Mouse (Mus musculus) right cerebral cortex, postnatal 10 days (tissue): ENCODE results near the gene Nav2.

Source experiments
- DNase-seq, 2 experiments: peaks; one replicate each; pipeline ENCODE4 v3.0.0; 2021; ENCODE audit warnings: low spot score in 2 of 2

Gene Nav2

DNA sequence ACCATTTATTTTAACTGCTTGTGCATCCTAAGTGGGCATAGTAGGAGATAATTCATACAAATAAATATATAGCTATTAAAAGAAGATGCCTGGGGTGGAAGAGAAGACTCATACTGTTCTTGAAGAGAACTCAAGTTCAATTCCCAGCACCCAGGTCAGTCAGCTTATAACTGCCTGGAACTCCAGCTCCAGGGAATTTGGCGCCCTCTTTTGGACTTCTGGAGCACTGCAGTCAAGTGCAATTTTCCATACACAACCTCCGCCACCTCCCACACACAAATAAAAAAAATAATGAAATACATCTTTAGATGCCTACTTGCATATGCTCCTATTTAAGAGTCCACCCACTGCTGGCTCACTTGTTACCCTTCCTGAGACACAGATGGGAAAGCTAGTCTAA is 416.1 kb downstream of the Nav2 start:
- no peak for DNase-seq

DNA sequence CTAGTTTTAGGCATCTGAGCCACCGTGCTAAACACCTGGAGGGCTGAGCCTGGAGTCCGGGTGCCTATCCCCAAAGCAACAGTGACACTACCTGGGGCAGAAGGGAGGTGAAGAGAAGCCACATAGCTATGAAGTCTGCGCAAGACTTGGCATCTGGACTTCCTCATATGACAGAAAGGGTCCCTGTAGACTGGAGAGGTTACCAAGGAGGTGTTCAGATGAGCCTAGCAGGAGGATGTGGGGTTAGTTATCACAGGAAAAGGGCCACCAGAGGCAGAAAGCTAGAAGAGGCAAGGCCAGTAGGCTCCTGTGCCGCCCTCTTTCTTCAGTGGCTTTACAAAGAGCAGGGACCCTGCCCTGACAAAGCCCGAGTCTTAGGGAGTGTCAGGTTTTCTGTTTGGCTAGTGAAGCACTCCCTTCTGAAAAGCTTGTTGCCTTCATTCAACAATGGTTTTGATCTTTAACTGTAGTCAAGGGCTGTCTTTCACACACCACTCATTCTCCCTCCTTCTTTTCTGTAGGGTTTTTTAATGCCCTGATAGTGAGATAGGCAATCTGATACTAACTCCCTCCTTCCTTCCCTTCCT is 417.7 kb downstream of the Nav2 start:
- no peak for DNase-seq

DNA sequence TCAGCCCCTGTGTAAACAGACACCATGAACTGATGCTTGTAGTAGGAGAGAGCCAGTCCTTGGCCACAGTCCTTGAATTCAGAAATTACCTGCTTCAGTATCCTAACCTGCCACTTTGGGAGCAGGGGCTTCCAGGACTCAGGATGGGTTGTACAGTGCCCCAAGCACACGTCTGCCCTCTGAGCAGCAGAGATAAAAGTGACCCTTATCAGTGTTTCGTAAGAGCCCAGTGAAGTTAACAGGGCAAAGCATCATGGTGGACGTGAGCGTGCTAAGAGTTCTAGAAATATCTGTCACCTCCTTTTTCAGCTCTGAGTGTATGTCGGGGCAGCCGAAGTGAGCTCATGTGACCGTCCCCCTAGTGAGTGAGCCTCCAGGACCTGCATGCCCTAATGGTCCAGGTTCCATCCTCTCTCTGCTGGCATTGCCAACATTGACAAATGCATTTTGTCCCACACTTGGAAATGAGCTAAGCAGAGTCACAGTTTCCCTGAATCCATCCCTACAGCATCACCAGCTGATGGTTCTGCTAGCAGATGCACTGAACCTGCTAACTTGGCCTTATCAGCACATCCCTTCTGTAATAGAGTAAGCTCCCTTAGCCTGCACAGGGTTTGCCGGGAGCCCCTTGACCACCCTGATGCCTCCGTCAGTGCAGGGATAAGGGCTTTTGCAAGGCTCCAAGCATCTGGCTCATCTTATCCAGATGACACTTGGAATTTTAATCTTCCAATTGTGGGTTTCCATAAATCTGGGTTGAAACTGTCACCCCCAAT is 418.6 kb downstream of the Nav2 start:
- no peak for DNase-seq

DNA sequence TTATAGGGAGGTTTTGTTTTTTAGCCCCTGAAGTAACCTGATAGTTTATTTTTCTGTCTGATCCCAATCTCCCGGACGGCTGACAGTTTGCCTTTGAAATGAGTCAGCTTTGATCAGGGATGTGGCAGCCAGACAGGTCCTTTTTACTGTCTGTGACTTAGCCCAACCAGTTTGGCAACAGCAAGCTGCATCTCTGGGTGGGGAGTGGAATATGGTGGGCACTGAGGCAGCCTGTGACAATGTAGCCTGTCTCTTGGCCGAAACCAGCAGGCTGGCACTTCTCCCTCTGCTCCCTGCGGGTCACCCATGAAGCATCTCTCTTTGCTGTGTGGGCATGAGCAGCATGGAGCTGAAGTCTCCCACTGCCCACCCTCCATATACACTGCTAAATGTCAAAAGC is 421.7 kb downstream of the Nav2 start:
- DNase-seq = no peak

DNA sequence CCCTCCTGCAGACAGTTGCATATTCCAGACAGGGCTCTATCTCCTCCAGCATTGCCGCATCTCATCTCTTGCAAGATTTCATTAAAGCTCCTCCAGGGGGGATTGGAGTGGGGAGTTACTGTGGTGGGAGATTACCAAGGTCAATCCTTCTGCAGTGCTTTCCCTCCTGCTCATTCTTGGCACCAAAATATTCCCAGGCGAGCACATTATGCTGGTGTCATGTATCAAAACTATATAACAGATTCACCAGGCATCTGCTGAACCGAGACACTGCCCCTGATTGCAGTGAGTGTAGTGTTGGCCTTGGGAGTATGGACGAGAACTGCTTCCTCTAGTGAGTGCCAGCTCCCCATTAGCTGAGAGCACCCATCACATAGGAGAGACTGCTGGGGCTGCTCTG is 423.4 kb downstream of the Nav2 start:
- DNase-seq = no peak

DNA sequence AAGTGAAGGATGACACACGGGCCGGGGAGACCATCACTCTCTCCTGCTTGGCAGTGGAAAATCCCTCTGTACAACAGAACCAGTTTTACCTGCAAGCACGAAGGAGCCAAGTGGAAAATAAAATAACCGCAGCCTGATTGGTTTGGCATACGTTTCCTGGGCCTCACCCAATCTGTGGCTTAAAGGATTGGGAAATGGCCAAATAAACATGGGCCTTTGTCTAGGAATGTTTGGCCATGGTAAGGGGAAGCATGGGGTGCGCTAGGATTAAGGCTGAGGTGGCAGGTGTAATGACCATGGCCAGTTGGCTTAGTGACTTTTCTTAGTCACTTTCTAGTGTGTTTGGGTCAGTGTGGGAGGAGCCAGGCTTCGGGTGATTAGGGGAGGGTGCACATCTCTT is 424.1 kb downstream of the Nav2 start:
- no peak for DNase-seq

DNA sequence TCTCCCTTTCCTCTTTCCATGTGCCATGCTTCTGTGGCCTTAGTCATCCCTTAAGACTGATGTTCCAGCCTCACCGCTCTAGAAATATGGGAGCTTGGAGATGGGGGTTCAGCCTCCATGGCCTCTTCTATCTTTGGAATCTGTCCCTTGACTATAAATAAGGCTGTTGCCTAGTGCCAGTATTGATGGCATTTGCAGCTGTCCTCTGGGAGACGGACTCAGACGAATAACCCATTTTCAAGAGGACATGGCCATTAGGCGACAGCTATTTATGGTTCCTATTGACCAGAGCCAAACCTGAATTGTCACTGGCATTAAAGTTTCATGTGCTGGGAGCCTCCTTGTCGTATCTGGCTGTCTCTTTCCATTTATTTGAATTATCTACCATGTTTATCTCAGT is 425.6 kb downstream of the Nav2 start:
- no peak for DNase-seq

DNA sequence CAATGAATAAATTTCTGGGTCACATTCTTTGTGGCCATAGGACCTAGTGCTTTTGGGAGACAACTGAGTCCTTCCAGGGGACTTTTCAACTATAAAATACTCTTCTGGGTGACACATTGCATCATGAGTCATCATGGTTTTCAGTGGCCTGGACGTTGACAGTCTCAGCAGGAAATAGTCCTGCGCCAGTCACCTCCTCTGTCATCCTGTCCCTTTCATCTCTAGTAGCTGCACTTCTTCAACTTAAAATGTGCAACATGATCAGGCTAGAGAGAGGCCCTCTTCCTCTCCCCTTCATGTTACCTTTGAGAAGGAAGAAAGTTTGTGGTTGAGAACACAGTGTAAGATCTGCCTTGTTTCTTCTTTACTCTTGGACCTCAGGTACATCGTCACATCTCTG is 426.5 kb downstream of the Nav2 start:
- no peak for DNase-seq

DNA sequence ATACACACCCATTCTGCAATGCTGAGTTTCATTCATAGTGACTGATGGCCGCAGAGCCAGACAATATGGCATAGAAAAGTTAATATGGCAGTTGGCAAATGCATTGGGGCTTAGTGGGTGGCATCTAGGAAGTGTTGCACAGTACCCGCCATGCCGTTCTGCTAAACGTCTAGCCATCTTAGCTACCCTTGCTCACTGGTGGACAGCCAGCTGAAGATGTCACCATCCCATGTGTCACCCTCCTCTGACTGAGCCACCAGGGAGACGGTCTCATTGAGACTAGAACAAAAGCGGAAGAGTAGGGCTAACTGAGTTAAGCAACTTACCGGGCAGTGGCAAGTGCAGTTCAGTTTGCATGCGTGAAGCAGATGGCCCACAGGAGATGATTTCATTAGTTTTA is 428.2 kb downstream of the Nav2 start:
- no peak for DNase-seq

DNA sequence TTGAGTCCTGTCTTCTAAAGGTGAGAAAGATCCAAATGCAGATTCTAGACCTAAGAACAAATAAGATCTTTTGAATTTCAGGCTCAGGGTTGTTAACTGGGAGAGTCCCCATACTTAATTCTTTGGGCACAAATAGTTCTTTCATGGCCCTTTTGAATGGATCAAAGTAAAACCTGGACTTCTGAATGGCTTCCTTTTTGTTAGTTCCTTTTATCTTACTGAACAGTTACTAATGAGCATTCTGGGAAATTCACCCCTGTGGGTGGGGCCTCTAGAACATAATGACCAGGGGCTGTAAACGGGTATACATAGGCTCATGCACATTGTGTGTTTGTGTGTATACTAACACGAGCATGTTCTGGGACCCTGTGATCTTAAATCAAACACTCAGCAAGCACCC is 429.2 kb downstream of the Nav2 start:
- no peak for DNase-seq

DNA sequence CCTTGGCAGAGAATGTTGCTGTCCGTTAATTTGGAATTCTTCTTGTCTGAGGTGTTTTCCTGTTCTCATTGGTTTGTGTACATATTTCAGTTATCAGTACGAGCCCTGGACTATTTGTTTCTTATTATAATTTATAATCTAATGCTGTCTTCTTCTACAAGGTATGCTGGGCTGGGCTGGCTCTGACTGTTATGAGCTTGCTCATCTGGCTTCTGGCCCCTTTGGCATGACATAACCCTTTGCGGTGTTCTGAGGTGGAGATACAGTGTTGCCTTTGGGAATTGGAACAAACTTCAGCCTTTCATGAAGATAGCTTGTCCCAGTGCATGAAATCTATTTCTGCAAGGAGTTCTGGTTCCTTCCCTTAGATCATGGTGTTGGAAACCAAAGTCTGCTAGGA is 431.4 kb downstream of the Nav2 start:
- no peak for DNase-seq

DNA sequence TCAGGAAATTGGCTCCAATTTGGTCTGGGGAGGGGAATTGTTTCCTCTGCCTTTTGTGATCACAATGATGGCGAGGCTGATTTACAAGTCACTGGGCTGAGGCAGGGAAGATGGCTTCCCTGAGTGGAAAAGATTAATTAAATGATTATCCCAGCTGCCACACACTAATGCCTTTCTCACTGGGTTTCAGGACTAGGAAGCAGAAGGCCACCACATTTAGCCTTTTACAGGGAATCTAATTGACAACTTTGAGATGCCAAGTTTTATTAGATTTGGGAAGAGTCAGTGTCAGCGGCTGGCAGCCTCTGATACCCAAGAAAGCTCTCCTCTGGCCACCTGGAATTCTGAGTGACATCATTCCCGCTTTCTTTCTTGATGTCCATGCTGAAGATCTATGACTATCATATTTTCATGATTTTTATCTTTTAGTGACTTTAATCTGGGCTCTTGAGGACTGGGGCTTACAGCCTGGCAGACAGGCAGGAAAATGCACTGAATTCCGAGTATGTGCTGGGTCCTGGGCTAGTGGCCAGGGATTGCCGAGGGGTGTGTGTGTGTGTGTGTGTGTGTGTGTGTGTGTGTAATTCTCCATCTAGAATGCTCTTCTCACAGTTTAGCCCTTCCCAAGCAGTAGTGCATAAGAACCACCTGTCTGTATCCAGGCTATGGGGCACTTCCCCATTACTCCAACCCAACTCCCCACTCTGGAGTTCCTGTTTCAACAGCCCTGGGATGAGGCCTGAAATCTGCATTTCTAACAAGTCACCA is 432.8 kb downstream of the Nav2 start:
- no peak for DNase-seq

DNA sequence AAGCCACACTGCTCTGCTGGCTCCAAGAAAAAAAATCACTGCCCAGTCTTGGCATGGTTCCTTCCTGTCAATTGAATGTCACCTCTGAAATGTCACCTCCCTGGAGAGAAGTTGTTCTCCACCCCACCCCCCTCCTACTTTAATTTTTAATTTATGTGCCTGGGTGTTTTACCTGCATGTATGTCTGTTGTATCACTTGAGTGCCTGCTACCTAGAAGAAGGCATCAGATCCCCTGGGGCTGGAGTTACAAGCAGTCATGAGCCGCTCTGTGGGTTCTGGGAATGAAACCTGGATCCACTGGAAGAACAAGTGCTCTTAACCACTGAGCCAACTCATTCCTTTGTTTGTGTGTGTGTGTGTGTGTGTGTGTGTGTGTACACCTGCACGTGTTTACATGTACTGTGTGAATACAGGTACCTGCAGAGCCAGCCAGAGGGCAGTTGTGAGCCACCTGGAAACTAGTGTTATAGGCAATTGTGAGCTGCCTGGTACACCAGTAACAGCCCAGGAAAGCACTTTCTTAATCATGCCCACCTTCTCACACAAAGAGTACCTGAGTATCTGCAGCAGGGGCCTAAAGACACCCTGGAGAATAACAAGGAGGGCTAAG is 433.5 kb downstream of the Nav2 start:
- no peak for DNase-seq

DNA sequence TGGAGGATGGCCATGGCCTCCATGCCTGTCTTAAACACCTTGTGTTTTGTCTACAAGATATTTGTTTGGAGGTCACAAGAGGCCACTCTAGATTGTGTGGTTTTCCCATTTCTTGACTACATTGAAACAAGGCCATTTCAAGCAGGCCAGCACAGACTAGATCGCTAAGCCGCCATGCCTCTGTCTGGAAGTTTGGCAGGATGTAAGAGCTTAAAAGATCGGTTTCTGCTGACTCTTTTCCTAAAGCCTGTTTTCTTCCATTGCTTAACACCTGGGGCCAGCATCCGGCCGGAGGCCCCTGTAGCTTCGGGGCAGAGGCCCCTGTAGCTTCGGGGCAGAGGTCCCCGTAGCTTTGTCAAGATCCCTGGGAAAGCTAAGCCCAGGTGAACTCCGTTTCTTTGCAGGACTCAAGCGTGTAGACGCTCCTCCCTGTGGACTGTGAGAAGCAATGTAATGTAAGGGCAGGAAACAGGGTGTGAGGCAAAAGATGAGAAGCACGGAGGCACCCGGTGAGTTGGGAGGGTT is 434.1 kb downstream of the Nav2 start:
- DNase-seq = no peak

DNA sequence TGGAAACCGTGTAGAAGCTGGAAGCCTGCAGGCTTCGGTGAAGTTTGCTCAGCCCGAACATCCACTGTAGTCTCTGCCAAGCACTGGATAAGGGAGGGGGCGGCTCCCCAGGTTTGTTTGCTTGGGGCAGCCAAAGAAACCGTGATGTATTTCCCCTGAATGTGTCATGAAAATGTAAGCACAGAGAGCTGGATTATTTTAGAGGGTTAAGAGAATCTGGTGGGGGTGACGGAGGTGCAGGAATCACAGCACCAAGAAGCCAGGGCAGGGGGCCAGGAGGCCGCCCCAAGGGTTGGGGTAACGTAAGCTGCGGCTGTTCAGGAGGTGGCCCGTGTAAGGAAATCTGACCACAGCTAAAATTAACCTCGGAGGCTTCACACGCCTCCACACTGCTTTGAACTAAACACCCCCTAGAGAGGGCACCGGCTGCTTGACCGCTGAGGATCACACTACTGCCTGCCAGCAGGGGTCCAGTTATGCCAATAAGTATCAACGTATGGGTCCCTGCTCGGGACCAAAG is 434.6 kb downstream of the Nav2 start:
- no peak for DNase-seq

DNA sequence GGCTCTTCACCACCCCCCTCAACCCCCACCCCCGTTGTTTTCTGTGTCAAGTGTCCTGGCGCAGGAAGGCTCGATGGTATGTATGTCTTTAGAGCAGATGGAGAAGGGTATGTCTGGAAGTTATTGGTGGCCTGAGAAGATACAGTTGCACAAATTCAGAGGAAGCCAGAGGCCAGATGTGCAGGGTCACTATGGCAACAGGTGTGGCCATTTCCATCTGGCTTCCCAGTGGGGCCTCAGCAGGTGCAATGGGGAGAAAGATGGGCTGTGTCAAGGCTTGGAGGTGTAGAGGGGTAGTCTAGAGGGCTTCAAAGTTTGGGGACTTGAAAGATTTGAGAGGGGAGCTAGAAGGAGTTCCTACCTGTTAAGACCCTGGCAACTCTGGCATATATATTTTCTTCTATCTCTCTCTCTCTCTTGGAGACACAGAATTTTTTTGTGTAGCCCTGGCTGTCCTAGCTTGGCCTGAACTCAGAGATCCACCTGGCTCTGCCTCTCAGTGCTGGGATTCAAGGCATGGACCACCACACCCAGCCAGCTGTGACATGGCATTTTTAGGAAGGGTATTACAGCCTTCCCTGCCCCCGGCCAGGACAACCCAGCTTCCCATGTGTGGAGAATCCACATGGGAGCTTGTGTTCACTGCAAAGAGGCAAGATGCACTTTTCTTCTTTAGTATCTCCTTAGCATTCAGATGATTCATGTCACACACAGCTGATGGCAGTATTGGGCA is 435.4 kb downstream of the Nav2 start:
- no peak for DNase-seq

DNA sequence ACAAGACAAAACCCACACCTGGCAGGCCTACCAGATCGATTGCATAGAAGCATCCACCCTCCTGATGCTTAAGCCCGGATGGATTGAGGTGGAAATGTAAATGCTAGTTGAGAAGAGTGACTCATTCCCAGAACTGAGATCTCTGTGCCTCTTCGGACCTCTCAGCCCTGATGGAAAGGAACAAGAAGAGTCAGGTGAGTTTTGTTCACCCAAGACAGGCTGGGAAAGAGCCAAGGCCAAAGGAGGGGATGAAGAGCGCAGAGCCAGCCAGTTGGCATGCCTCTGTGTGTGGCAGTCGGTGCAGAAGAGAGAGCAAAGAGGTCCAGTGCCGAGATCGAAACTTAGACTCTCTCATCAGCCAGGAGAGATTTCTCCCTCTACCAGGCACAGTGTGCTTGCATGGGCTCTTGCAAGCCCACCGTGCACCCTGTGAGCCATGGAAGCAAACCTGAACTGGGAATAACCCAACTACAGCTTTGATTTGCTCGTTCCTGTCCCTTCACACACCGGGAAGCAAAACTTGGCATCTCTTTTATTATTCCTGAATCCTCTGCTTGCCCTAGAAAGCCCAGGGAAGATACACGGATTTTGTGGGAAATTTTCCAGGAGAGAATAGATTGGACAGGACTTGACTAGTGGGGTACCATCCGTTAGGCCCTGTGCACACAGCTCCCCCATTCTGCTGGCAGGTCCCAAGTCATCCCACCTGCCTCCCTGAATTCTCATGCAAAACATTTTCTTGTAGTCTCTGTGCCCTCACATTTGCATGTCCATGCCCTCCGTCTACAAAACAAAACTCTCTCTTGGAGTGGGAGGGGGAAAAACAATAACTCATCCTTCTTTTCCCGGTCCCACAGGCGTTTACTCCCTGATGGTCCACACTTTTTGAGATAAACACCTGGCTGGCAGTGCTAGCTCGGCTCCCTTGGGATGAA is 439.1 kb downstream of the Nav2 start:
- no peak for DNase-seq

DNA sequence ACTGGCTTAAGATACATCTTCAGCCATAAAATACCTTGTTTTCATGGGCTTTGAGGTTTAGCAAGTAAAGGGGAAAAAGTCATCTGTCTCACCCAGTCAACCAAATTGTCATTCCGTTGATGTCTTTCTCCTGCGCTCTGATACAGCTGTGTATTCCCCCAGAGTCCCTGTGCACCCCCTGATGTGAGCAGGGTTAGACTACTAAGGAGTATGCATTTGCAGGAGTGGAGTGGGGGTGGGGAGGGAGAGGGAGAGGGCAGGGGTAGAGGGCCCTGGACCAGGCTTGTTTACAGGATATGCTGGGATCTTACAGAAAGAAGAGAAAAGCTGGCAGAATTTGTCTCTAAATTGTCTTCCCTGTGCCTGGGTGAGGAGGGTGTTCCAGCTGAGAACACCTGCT is 440.1 kb downstream of the Nav2 start:
- DNase-seq = no peak

DNA sequence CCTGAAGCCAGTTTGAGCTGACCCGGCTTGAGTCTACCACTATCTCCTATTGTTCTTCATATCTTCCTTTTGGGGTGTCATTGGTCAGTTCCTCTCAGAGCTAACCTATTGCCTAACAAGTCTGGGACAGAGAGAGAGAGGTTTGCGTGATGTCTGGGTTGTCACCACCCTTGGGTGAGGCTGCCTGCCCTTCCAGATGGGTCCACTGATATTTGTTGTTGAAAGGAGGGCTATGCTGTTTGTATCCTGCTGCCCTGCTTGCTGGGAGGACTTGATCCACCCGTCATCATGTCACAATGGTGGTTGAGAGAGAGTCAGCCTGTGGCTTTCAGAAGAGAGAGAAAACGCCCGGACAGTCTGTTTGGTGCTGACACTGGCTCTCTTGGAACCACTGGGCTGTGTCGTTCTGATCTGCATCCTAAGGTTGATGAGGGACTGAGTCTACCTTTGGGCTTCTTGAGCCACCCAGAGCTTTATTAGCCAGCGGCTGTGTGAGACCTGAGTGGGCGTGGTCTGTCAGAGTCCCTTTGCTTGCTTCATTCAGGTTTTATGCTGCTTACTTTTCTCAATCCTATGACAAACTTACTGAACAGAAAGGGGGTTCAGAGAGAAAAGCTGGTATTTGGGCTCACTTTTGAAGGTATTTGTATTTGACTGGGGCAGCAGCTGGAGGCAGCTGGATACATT is 441.9 kb downstream of the Nav2 start:
- DNase-seq = no peak
